Mouse (Mus musculus) gastrocnemius, postnatal 36 days (tissue): ENCODE results near the gene Tead4. TPM values are rescaled to one million over a fixed set of nuclear protein-coding genes. Genes with fewer than 3 reads are reported as not detected.

Experiments
- DNase-seq, 2 experiments: peaks; one replicate each; pipeline ENCODE4 v3.0.0; 2022
- intact Hi-C: fragments of 180-260 bp; cut with DNase I; formaldehyde crosslinking; loops from one replicate; pipeline ENCODE4 v1.15.1; 2025
- total RNA-seq, 2 experiments: library from RNA; stranded (reverse); gene quantifications; 2 replicates each; pipeline ENCODE4 v1.2.3; 2021

Gene Tead4
- total RNA-seq, 2 experiments from 2014 or later: 3.7 to 4.3 TPM

GRCm38 (mm10) chr6:128296750-128297393, 3.8 kb downstream of the Tead4 start:
- intact Hi-C loops: no loop called here
- DNase-seq: no peak

- intact Hi-C loops: no loop called here
- peak; percentile 31 to 38 for DNase-seq
These were observed 4.5 kb downstream of the Tead4 start for GRCm38 (mm10) chr6:128295876-128296749.

GRCm38 (mm10) chr6:128291284-128291683, 9.3 kb downstream of the Tead4 start:
- intact Hi-C loops: no loop called here
- no peak for DNase-seq

- intact Hi-C loops: no loop called here
- no peak for DNase-seq
These were observed 11.9 kb downstream of the Tead4 start for GRCm38 (mm10) chr6:128288681-128289080.

- intact Hi-C loops: no loop called here
- DNase-seq: no peak
These were observed 14.7 kb downstream of the Tead4 start for GRCm38 (mm10) chr6:128285792-128286430.

GRCm38 (mm10) chr6:128282126-128282525, 18.5 kb downstream of the Tead4 start:
- no peak for DNase-seq

GRCm38 (mm10) chr6:128280472-128281145, 20.0 kb downstream of the Tead4 start:
- intact Hi-C loops: no loop called here
- no peak for DNase-seq

More at GRCm38 (mm10) chr6:128282126-128282525, 18.5 kb downstream of the Tead4 start:
- intact Hi-C loops: no loop called here

- intact Hi-C loops: no loop called here
- no peak for DNase-seq
These were observed 21.0 kb downstream of the Tead4 start for GRCm38 (mm10) chr6:128279608-128280007.

GRCm38 (mm10) chr6:128279099-128279498, 21.5 kb downstream of the Tead4 start:
- DNase-seq: no peak
- intact Hi-C loops: no loop called here

- DNase-seq: no peak
- intact Hi-C loops: no loop called here
These were observed 23.2 kb downstream of the Tead4 start for GRCm38 (mm10) chr6:128277132-128278085.

- intact Hi-C loops: no loop called here
- DNase-seq: no peak
These were observed 24.3 kb downstream of the Tead4 start for GRCm38 (mm10) chr6:128276349-128276748.

GRCm38 (mm10) chr6:128275506-128276064, 25.0 kb downstream of the Tead4 start:
- peak; percentile 67 to 71 for DNase-seq

GRCm38 (mm10) chr6:128273507-128273906, 27.1 kb downstream of the Tead4 start:
- intact Hi-C loops: no loop called here
- DNase-seq: no peak

More at GRCm38 (mm10) chr6:128275506-128276064, 25.0 kb downstream of the Tead4 start:
- intact Hi-C loops: no loop called here

- intact Hi-C loops: no loop called here
- no peak for DNase-seq
These were observed 27.9 kb downstream of the Tead4 start for GRCm38 (mm10) chr6:128272754-128273153.

GRCm38 (mm10) chr6:128269850-128270249, 30.8 kb downstream of the Tead4 start:
- intact Hi-C loops: loop anchor here (5.0 kb wide), 1 partner anchor 32 kb away; the partner anchor contains the start of gene Tead4
- no peak for DNase-seq

GRCm38 (mm10) chr6:128264870-128265526, 35.6 kb downstream of the Tead4 start:
- intact Hi-C loops: loop anchor here (5.0 kb wide), 1 partner anchor 37 kb away; the partner anchor contains the start of gene Tead4
- DNase-seq: peak; percentile 40 to 58

- intact Hi-C loops: no loop called here
- DNase-seq: no peak
These were observed 39.1 kb downstream of the Tead4 start for GRCm38 (mm10) chr6:128261486-128261885.

- intact Hi-C loops: no loop called here
- DNase-seq: no peak
These were observed 41.4 kb downstream of the Tead4 start for GRCm38 (mm10) chr6:128259252-128259651.
